Mouse (Mus musculus): ENCODE data around the gene Castor1. TPM values are rescaled to one million over a fixed set of nuclear protein-coding genes. Genes with fewer than 3 reads are reported as not detected.

The Castor1 gene
- total and polyA plus RNA-seq, 3 experiments: 4.5 to 8.4 (median 8.2) TPM

DNA sequence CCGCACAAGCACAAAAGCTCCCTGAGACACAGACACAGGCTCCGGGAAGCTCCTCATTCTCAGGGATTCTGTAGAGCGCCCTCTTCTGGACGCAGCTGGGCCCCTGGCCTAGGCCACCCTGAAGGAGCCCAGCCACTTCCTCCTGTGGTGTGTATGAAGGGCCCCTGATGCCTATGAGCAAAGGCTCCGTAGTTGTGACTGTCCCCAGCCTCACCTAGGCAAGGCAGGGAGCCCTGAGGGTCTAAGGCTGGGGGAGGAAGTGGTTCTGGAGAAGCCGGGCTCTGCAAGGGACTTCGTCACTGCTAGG is 43.1 kb downstream of the Castor1 start:
- ATAC-seq (ENCODE audit: extremely low read depth, insufficient number of reproducible peaks, low FRiP score, poor library complexity, severe bottlenecking) (no peak), DNase-seq (ENCODE audit: low spot score) (peak; percentile 78)
- TF ChIP-seq GATA2 (IDR thresholded peaks at IDR 0.05; ENCODE audit: borderline replicate concordance, low read depth, low read length) (no peak), CTCF (IDR thresholded peaks at IDR 0.05; ENCODE audit: low read depth, low read length) (peak; percentile 62)
- peak overlapping the region; percentile 63; the same call in 1 of the 2 replicates for H3K4me3 ChIP-seq (ENCODE audit: low read depth, low read length)
- peaks cover 85% of the 10 kb centered on the region for H3K4me1 ChIP-seq (ENCODE audit: insufficient read depth, low read depth, low read length)
- no peaks in the 10 kb centered on the region for H3K9me3 ChIP-seq (replicated peaks)
- no peaks in the 10 kb centered on the region for H3K36me3 ChIP-seq (replicated peaks)
- H3K27me3 ChIP-seq (ENCODE audit: insufficient read depth, low read length): peaks cover 32% of the 10 kb centered on the region

DNA sequence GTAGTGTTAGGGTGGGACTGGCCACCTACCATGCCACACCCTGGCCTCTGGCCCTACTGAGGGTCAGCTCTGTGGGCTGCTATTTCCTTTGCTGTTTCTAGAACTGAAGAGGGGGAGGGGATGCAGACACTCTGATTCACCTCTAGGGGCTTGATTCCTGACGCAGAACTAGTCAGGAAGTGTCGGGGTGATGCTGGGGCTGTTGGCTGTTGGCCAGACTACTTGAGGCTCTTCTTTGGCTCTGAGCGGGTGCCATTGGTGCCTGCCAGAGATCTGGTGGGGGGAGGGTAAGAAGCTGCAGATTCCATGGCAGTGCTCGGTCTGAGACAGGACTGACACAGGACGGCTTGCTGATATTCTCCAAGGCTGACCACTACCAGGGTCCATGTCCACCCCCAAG is 43.9 kb downstream of the Castor1 start:
- Histone ChIP-seq H3K27me3 (ENCODE audit: insufficient read depth, low read length) (peaks cover 36% of the 10 kb centered on the region), H3K4me1 (ENCODE audit: insufficient read depth, low read depth, low read length) (peaks cover 88% of the 10 kb centered on the region)
- TF ChIP-seq GATA2 (IDR thresholded peaks at IDR 0.05; ENCODE audit: borderline replicate concordance, low read depth, low read length) (no peak), GATA1 (IDR thresholded peaks at IDR 0.05; ENCODE audit: borderline replicate concordance, low read length) (no peak), CTCF (IDR thresholded peaks at IDR 0.05; ENCODE audit: low read depth, low read length) (no peak), TAL1 (conservative IDR thresholded peaks at IDR 0.05; ENCODE audit: low read depth, low read length) (no peak), POLR2AphosphoS5 (IDR thresholded peaks at IDR 0.05; ENCODE audit: insufficient replicate concordance, low read depth, low read length) (no peak)

DNA sequence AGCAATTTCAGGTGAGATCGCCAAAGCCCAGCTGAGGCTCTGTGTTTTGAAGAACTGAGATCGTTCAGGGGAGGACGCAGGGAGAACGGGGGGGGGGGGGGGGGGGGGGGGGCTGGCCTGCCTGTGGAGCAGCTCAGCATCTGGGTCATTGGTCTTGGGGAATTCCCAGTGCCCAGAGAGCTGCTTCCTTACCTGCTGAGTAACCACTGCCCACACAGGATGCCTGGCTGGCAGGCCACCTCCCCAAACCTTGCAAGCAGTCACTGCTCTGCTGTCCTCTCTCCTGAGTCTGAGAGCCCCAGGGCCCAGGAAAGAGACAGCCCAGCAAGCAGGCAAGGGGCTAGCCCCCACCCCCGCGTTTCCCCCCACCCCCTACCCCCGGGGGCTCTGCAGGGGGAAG is 44.8 kb downstream of the Castor1 start:
- Histone ChIP-seq H3K36me3 (replicated peaks) (no peaks in the 10 kb centered on the region), H3K4me3 (ENCODE audit: low read depth, low read length) (no peak overlapping the region), H3K27me3 (ENCODE audit: insufficient read depth, low read length) (peaks cover 41% of the 10 kb centered on the region), H3K4me1 (ENCODE audit: insufficient read depth, low read depth, low read length) (peaks cover 87% of the 10 kb centered on the region), H3K9me3 (replicated peaks) (no peaks in the 10 kb centered on the region)
- TF ChIP-seq CTCF (IDR thresholded peaks at IDR 0.05; ENCODE audit: low read depth, low read length): no peak
- TF ChIP-seq TAL1 (conservative IDR thresholded peaks at IDR 0.05; ENCODE audit: low read depth, low read length): no peak
- TF ChIP-seq POLR2AphosphoS5 (IDR thresholded peaks at IDR 0.05; ENCODE audit: insufficient replicate concordance, low read depth, low read length): no peak
- TF ChIP-seq GATA2 (IDR thresholded peaks at IDR 0.05; ENCODE audit: borderline replicate concordance, low read depth, low read length): no peak
- no peak for TF ChIP-seq GATA1 (IDR thresholded peaks at IDR 0.05; ENCODE audit: borderline replicate concordance, low read length)
- no peak for ATAC-seq (ENCODE audit: extremely low read depth, insufficient number of reproducible peaks, low FRiP score, poor library complexity, severe bottlenecking)
- no peak for DNase-seq (ENCODE audit: low spot score)

More for the DNA sequence above, 43.9 kb downstream of the Castor1 start:
- H3K9me3 ChIP-seq (replicated peaks): no peaks in the 10 kb centered on the region
- H3K36me3 ChIP-seq (replicated peaks): no peaks in the 10 kb centered on the region
- peak; percentile 69 for DNase-seq (ENCODE audit: low spot score)
- H3K4me3 ChIP-seq (ENCODE audit: low read depth, low read length): no peak overlapping the region
- no peak for ATAC-seq (ENCODE audit: extremely low read depth, insufficient number of reproducible peaks, low FRiP score, poor library complexity, severe bottlenecking)

DNA sequence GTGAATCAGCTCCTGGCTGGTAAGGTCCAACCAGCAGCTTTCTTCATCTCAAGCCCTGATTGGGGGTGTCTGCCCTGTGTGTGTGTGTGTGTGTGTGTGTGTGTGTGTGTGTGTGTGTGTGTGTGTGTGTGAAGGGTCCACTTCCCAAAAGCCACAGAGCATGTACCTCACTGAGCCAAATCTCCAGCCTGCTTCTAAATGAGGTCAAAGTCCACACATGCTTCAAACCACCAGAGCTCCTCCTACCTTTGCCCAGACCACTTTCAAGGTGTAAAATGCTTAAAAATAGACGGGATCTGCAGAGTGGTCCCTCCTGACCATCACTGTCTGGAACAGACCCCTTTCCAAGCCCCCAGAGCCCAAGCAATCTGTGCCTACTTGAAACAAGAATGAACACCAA is 45.3 kb downstream of the Castor1 start:
- H3K27me3 ChIP-seq (ENCODE audit: insufficient read depth, low read length): peaks cover 45% of the 10 kb centered on the region
- TF ChIP-seq GATA1 (IDR thresholded peaks at IDR 0.05; ENCODE audit: borderline replicate concordance, low read length): no peak
- no peak for TF ChIP-seq POLR2AphosphoS5 (IDR thresholded peaks at IDR 0.05; ENCODE audit: insufficient replicate concordance, low read depth, low read length)
- no peak for TF ChIP-seq GATA2 (IDR thresholded peaks at IDR 0.05; ENCODE audit: borderline replicate concordance, low read depth, low read length)
- no peak for TF ChIP-seq CTCF (IDR thresholded peaks at IDR 0.05; ENCODE audit: low read depth, low read length)
- no peak for TF ChIP-seq TAL1 (conservative IDR thresholded peaks at IDR 0.05; ENCODE audit: low read depth, low read length)

DNA sequence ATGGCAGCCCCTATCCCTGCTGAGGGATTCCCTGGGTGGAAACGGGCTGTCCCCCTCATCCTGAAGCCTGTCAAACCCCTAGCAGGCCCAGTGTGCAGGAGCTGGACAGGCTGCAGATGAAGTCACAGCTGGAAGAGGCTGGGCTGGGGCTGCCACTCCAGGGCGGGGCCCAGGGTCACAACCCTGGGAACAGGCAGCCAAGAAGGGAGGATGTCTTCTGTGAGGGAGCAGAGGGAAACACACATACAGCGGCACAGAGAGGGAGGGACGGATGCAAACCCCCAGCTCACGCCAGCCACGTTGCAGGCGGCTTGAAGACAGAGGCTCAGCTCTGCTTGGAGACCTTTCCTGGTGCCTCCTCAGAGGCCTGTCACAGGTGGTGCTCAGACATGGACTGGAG is 46.0 kb downstream of the Castor1 start:
- DNase-seq (ENCODE audit: low spot score) (no peak), ATAC-seq (ENCODE audit: extremely low read depth, insufficient number of reproducible peaks, low FRiP score, poor library complexity, severe bottlenecking) (no peak)
- peaks cover 53% of the 10 kb centered on the region for H3K27me3 ChIP-seq (ENCODE audit: insufficient read depth, low read length)
- no peaks in the 10 kb centered on the region for H3K9me3 ChIP-seq (replicated peaks)
- 0 out of 2 replicates have a peak overlapping the region, but pooled peaks have one; percentile 17 for H3K4me3 ChIP-seq (ENCODE audit: low read depth, low read length)
- H3K36me3 ChIP-seq (replicated peaks): no peaks in the 10 kb centered on the region
- no peak for TF ChIP-seq POLR2AphosphoS5 (IDR thresholded peaks at IDR 0.05; ENCODE audit: insufficient replicate concordance, low read depth, low read length)
- TF ChIP-seq GATA1 (IDR thresholded peaks at IDR 0.05; ENCODE audit: borderline replicate concordance, low read length): no peak
- no peak for TF ChIP-seq TAL1 (conservative IDR thresholded peaks at IDR 0.05; ENCODE audit: low read depth, low read length)
- no peak for TF ChIP-seq GATA2 (IDR thresholded peaks at IDR 0.05; ENCODE audit: borderline replicate concordance, low read depth, low read length)
- TF ChIP-seq CTCF (IDR thresholded peaks at IDR 0.05; ENCODE audit: low read depth, low read length): no peak
- peaks cover 82% of the 10 kb centered on the region for H3K4me1 ChIP-seq (ENCODE audit: insufficient read depth, low read depth, low read length)

More for the DNA sequence above, 45.3 kb downstream of the Castor1 start:
- peaks cover 87% of the 10 kb centered on the region for H3K4me1 ChIP-seq (ENCODE audit: insufficient read depth, low read depth, low read length)
- DNase-seq (ENCODE audit: low spot score) (no peak), ATAC-seq (ENCODE audit: extremely low read depth, insufficient number of reproducible peaks, low FRiP score, poor library complexity, severe bottlenecking) (no peak)
- no peaks in the 10 kb centered on the region for H3K36me3 ChIP-seq (replicated peaks)
- H3K9me3 ChIP-seq (replicated peaks): no peaks in the 10 kb centered on the region
- no peak overlapping the region for H3K4me3 ChIP-seq (ENCODE audit: low read depth, low read length)

DNA sequence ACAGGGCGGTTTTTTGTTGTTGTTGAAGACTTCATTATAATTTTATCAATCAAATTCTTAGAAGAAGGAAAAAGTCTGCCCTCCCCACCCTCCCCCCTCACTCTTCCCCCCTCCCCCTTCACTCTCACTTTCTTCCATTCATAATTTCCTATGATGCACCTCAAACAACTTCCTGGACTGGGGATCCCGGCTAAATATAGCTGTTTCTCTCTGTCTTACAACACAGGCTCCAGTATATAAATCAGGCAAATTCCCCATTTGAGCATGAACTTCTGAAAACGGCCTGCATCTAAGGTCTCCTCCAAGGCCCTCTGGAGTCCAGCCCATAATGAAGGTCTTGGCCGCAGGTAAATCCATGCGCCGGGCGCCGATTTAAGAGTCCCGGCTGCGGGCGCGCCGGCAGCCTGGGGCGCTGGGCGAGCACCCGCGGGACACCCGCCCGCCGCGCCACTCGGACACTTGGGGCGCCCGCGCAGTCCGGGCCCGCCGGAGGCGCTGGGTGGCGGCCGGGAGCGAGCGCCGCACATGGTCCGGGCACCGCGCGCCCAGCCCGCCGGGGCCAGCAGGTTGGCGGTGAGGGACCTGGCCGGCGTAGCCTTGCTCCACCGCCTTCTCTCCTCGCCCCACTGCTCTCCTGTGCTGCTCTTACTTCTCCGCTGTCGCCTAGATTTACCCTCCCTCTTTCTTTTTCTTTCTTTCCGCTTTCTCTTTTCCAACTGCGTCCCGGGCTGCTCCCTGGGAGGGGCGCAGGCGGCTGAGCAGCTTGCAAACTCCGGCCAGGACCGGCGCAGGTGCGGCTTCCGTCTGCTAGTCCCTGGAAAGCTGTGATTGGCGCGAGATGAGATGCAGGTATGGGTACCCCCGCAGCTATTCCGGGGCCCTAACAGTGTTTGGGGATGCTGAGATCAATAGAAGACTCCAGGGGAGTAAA is 48.5 kb downstream of the Castor1 start:
- peak; percentile 59 for DNase-seq (ENCODE audit: low spot score)

More for the DNA sequence above, 48.5 kb downstream of the Castor1 start:
- peaks cover 75% of the 10 kb centered on the region for H3K27me3 ChIP-seq (ENCODE audit: insufficient read depth, low read length)
- peaks cover 68% of the 10 kb centered on the region for H3K4me1 ChIP-seq (ENCODE audit: insufficient read depth, low read depth, low read length)
- H3K36me3 ChIP-seq (replicated peaks): no peaks in the 10 kb centered on the region
- no peak for ATAC-seq (ENCODE audit: extremely low read depth, insufficient number of reproducible peaks, low FRiP score, poor library complexity, severe bottlenecking)
- H3K9me3 ChIP-seq (replicated peaks): no peaks in the 10 kb centered on the region
- TF ChIP-seq TAL1 (conservative IDR thresholded peaks at IDR 0.05; ENCODE audit: low read depth, low read length) (no peak), GATA2 (IDR thresholded peaks at IDR 0.05; ENCODE audit: borderline replicate concordance, low read depth, low read length) (no peak), CTCF (IDR thresholded peaks at IDR 0.05; ENCODE audit: low read depth, low read length) (no peak), GATA1 (IDR thresholded peaks at IDR 0.05; ENCODE audit: borderline replicate concordance, low read length) (no peak), POLR2AphosphoS5 (IDR thresholded peaks at IDR 0.05; ENCODE audit: insufficient replicate concordance, low read depth, low read length) (no peak)
- peak overlapping the region; percentile 72 for H3K4me3 ChIP-seq (ENCODE audit: low read depth, low read length)

Measured in G1E (cell line).